In genomic region chr12:53064241-53064760, GRCm38 (mm10) we compare ENCODE assay signal across 12 mouse cellular contexts.
DNase-seq lines count a peak whose midpoint lies in the region; ATAC-seq and TF ChIP-seq lines count a peak whose summit lies in the region.
"Had no signal": no experiment of that assay in that cellular context is flagged by ENCODE, and none has a peak within 500 bp of the region (broad histone marks: within the 10 kb centered on the region; RNA-seq: fewer than 3 reads in every experiment).

No protein-coding gene starts in this region.

- no peaks in the 10 kb centered on the region for H3K9me3 ChIP-seq in embryonic facial prominence, embryonic 14.5 days (ENCODE audit: control insufficient read depth, low read length)
- no peaks in the 10 kb centered on the region for H3K9me3 ChIP-seq in hindbrain, embryonic 13.5 days
- H3K9me3 ChIP-seq in midbrain, embryonic 16.5 days (replicated peaks; ENCODE audit: control insufficient read depth, low read length, poor library complexity, severe bottlenecking) = no peaks in the 10 kb centered on the region

- H3K4me3 ChIP-seq in embryonic facial prominence, embryonic 14.5 days (ENCODE audit: low read depth, low read length) = no peak overlapping the region
- H3K4me3 ChIP-seq in hindbrain, embryonic 13.5 days = no peak overlapping the region
- H3K4me3 ChIP-seq in midbrain, embryonic 16.5 days (ENCODE audit: low read depth, low read length) = no peak overlapping the region
- H3K4me3 ChIP-seq: myocyte had no signal

- no peak for TF ChIP-seq CTCF in brain, embryonic 14.5 days (IDR thresholded peaks at IDR 0.05; ENCODE audit: borderline replicate concordance, extremely low read depth, insufficient read depth, insufficient read length)

- H3K36me3 ChIP-seq in embryonic facial prominence, embryonic 14.5 days (ENCODE audit: control insufficient read depth, insufficient read depth, low read length) = no peaks in the 10 kb centered on the region
- no peaks in the 10 kb centered on the region for H3K36me3 ChIP-seq in hindbrain, embryonic 13.5 days
- H3K36me3 ChIP-seq in midbrain, embryonic 16.5 days (ENCODE audit: control insufficient read depth, insufficient read depth, low read length) = no peaks in the 10 kb centered on the region

- H3K27ac ChIP-seq in embryonic facial prominence, embryonic 14.5 days (replicated peaks; ENCODE audit: low read depth, low read length) = no peak overlapping the region
- peak overlapping the region; percentile 70 for H3K27ac ChIP-seq in hindbrain, embryonic 13.5 days
- H3K27ac ChIP-seq in midbrain, embryonic 16.5 days (ENCODE audit: low read length) = no peak overlapping the region

- peak; percentile 64; the same call in 1 of the 2 replicates for ATAC-seq in embryonic facial prominence, embryonic 14.5 days (ENCODE audit: low read depth)
- ATAC-seq in hindbrain, embryonic 13.5 days (ENCODE audit: low FRiP score) = peak; percentile 53; the same call in 1 of the 2 replicates
- peak; percentile 70 for ATAC-seq in midbrain, embryonic 16.5 days
- ATAC-seq in inflammation-experienced regulatory T-cells, adult 6 months = no peak
- ATAC-seq: lung, postnatal 0 days had no signal

- no peak overlapping the region; the same call in 1 of the 2 replicates for H3K9ac ChIP-seq in embryonic facial prominence, embryonic 14.5 days (ENCODE audit: low read depth, low read length)
- H3K9ac ChIP-seq in hindbrain, embryonic 13.5 days = no peak overlapping the region
- H3K9ac ChIP-seq in midbrain, embryonic 16.5 days (ENCODE audit: low read depth, low read length) = no peak overlapping the region

- no peaks in the 10 kb centered on the region for H3K27me3 ChIP-seq in embryonic facial prominence, embryonic 14.5 days (replicated peaks; ENCODE audit: control insufficient read depth, insufficient read depth, low read length)
- H3K27me3 ChIP-seq in hindbrain, embryonic 13.5 days = no peaks in the 10 kb centered on the region
- H3K27me3 ChIP-seq in midbrain, embryonic 16.5 days (ENCODE audit: control insufficient read depth, insufficient read depth, low read depth, low read length) = no peaks in the 10 kb centered on the region

- DNase-seq in brain, embryonic 14.5 days (ENCODE audit: low read depth) = peak; percentile 75
- DNase-seq in embryonic facial prominence, embryonic 14.5 days (ENCODE audit: low spot score) = no peak
- DNase-seq in urinary bladder, postnatal 4 days (ENCODE audit: low spot score in 2 of 2) = no peak
- DNase-seq in urinary bladder, adult 2 months (ENCODE audit: low spot score) = no peak
- no peak for DNase-seq in lung, postnatal 4 days
- DNase-seq: right cerebral cortex, postnatal 14 days; thymus, postnatal 36 days had no signal

- WGBS in embryonic facial prominence, embryonic 14.5 days = 63% methylated on average over 4 of the region's 4 CpGs
- 14% methylated on average over 4 of the region's 4 CpGs for WGBS in hindbrain, embryonic 13.5 days
- WGBS in midbrain, embryonic 16.5 days = 16% methylated on average over 4 of the region's 4 CpGs

- H3K4me2 ChIP-seq in embryonic facial prominence, embryonic 14.5 days (ENCODE audit: low read depth, low read length) = no peak overlapping the region
- H3K4me2 ChIP-seq in hindbrain, embryonic 13.5 days = 0 out of 2 replicates have a peak overlapping the region, but pooled peaks have one; percentile 3
- H3K4me2 ChIP-seq in midbrain, embryonic 16.5 days (ENCODE audit: low read length) = no peak overlapping the region

- no peak for TF ChIP-seq POLR2A in brain, embryonic 14.5 days (IDR thresholded peaks at IDR 0.05; ENCODE audit: borderline replicate concordance, extremely low read depth, insufficient read depth, insufficient read length, poor library complexity, severe bottlenecking)

- peaks cover 32% of the 10 kb centered on the region for H3K4me1 ChIP-seq in embryonic facial prominence, embryonic 14.5 days (ENCODE audit: control insufficient read depth, insufficient read depth, low read length)
- H3K4me1 ChIP-seq in hindbrain, embryonic 13.5 days (replicated peaks) = peaks cover 61% of the 10 kb centered on the region
- peaks cover 38% of the 10 kb centered on the region for H3K4me1 ChIP-seq in midbrain, embryonic 16.5 days (ENCODE audit: control insufficient read depth, insufficient read depth, low read length)
